Mouse (Mus musculus) C2C12 (cell line): ENCODE data around the gene St6galnac1.

Experiments used
- CTCF ChIP-seq: IDR thresholded peaks from one replicate; pipeline ENCODE4 v1.5.1; 2011; ENCODE audit not compliant: control insufficient read depth, insufficient read depth, insufficient read length
- MAX ChIP-seq: IDR thresholded peaks from one replicate; pipeline ENCODE4 v1.6.1; 2011; ENCODE audit warnings: mild to moderate bottlenecking, control low read depth
- MYOG ChIP-seq: IDR thresholded peaks from one replicate; pipeline ENCODE4 v1.6.1; 2011; ENCODE audit not compliant: control insufficient read depth, insufficient read length; ENCODE audit errors: extremely low read depth
- USF1 ChIP-seq: IDR thresholded peaks from one replicate; pipeline ENCODE4 v1.6.1; 2011; ENCODE audit warnings: low read depth, mild to moderate bottlenecking, control low read depth, moderate library complexity

- TF ChIP-seq CTCF = no peak
- TF ChIP-seq MAX = no peak
- TF ChIP-seq MYOG = no peak
- no peak for TF ChIP-seq USF1
Measured at GRCm38 (mm10) chr11:116725031-116725948, 50.0 kb downstream of the St6galnac1 start.
